Mouse (Mus musculus): ENCODE results near the gene Col19a1. TPM values are rescaled to one million over a fixed set of nuclear protein-coding genes. Genes with fewer than 3 reads are reported as not detected.

The Col19a1 gene
- total RNA-seq, 4 experiments from 2014 or later, result 0.87 to 1.8 (median 1.2) TPM

GRCm38 (mm10) chr1:24316490-24316889 lies 270.8 kb downstream of the Col19a1 start:
- DNase-seq (ENCODE audit: low spot score in 2 of 2), result no peak

DNA sequence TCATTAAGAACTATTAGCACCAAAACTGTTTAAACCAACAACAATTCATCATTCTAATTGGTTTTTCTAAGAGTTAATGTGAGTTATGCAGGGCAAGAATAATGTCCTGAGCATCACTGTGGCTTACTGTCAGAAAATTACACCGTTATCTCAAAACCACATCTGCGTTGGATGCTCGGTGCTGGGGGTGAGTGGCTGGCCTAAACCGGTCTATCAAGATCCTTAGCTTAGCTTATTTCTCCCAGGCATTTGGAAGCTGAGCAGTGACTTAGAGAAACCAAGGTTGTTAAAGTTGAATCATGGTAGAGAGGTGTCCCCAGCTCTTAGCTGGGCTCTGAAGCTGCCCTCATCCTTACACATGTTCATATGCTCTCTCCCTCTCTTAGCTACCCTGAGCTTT lies 276.4 kb downstream of the Col19a1 start:
- no peak for DNase-seq (ENCODE audit: low spot score in 2 of 2)

GRCm38 (mm10) chr1:24310193-24310592 lies 277.1 kb downstream of the Col19a1 start:
- DNase-seq (ENCODE audit: low spot score in 2 of 2), result no peak

GRCm38 (mm10) chr1:24303077-24303476 lies 284.2 kb downstream of the Col19a1 start:
- no peak for DNase-seq (ENCODE audit: low spot score in 2 of 2)

DNA sequence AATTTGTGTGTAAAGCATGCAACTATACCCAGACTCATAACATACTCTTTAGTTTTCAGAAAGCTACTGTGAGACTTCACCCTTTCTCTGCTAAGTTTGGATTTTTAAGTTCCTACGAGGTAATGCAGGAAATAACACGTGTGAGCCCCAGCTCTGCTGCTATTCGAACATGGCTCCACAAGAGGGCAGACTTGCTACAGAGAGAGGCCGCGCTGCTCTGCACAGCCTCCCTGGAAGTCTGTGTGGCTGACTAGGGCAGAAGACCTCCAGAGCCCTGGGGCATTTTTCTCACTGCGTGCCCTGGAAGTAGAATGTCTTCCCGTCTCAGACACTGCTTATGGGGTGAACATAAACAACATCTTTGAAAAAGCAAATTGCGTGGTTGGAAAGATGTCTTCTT lies 284.6 kb downstream of the Col19a1 start:
- DNase-seq (ENCODE audit: low spot score in 2 of 2), result no peak

DNA sequence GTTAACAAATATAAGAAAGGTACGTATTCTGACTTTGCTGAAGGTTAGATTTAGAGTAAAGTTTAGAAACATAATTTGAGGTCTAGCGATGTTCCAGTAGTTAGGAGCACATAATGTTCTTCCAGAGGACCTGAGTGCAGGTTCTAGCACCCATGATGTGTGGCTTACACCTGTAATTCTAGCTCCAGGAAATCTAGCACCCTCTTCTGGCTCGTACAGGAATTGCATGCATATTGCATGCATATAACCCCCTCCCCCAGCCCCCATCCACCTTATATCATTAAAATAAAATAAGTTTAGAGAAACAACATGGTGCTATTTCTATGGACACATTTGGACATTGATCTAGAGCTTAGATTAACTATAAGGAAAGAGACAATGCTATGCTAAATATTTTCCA lies 286.6 kb downstream of the Col19a1 start:
- DNase-seq (ENCODE audit: low spot score in 2 of 2), result no peak

DNA sequence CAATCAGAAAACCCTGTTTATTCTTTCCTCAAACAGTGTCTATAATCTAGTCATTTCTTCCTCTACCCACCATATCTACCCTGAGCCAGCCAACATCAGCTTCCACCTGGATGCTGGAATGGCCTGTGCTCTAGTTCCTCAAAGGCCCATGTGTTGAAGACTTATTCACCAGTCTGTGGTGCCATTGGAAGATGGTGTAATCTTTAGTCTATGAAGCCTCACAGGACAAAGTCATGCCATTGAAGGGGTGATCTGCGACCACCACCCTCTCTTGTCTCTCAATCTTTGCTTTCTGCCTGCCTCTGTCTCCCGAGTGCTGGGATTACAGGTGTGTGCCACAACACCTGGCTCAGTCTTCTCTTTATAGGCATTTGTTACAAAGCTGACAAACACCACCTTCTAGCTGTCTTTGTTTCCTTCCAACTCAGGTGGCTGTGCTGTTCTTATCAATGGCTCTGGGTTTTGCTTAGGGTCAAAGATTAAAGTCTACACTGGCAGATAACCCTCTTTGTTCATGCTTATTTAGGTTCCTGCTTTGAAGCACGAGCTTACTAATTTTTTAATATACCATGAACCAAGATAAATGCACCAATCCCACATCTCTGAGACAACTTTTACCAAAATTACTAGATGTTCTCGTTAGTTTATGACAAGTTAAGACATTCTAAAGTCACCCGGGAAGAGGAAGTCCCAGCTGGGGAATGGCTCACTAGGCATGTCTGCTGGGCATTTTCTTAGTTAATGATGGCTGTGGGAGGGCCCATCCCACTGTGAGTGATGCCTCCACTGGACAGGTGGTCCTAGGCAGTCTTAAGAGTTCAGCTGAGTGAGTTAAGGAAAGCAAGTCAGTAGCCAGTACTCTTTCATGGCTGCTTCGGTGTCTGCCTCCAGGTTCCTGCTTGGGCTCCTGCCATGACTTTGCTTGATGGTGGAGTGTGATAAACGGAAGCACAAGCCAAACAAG lies 292.0 kb downstream of the Col19a1 start:
- DNase-seq (ENCODE audit: low spot score in 2 of 2), result no peak

GRCm38 (mm10) chr1:24292515-24292914 lies 294.8 kb downstream of the Col19a1 start:
- no peak for DNase-seq (ENCODE audit: low spot score in 2 of 2)

GRCm38 (mm10) chr1:24286360-24286759 lies 300.9 kb downstream of the Col19a1 start:
- DNase-seq (ENCODE audit: low spot score in 2 of 2), result no peak

GRCm38 (mm10) chr1:24267022-24267421 lies 320.2 kb downstream of the Col19a1 start:
- no peak for DNase-seq (ENCODE audit: low spot score in 2 of 2)

GRCm38 (mm10) chr1:24261181-24261580 lies 326.1 kb downstream of the Col19a1 start:
- no peak for DNase-seq (ENCODE audit: low spot score in 2 of 2)

GRCm38 (mm10) chr1:24259419-24259818 lies 327.9 kb downstream of the Col19a1 start:
- no peak for DNase-seq (ENCODE audit: low spot score in 2 of 2)

DNA sequence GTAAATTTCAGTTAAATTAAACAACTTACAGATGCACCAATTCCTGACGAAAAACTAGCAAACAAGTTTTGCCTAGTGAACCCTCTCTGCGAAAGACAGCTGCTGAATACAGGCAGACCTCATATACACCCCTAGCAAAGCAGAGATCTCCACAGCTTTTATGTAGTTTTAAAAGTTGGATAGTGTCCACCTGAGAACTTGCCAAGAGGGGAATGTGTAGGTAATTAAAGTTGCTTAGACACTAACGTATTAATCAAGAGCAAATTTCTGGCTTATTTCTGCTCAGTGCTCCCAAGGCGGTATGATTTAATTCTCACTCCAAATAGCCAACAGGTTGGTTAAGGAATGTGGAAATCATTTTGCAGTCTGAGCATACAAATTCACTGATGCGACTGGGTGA lies 329.3 kb downstream of the Col19a1 start:
- no peak for DNase-seq (ENCODE audit: low spot score in 2 of 2)

- no peak for DNase-seq (ENCODE audit: low spot score in 2 of 2)
These were observed 338.1 kb downstream of the Col19a1 start for GRCm38 (mm10) chr1:24249105-24249664.

DNA sequence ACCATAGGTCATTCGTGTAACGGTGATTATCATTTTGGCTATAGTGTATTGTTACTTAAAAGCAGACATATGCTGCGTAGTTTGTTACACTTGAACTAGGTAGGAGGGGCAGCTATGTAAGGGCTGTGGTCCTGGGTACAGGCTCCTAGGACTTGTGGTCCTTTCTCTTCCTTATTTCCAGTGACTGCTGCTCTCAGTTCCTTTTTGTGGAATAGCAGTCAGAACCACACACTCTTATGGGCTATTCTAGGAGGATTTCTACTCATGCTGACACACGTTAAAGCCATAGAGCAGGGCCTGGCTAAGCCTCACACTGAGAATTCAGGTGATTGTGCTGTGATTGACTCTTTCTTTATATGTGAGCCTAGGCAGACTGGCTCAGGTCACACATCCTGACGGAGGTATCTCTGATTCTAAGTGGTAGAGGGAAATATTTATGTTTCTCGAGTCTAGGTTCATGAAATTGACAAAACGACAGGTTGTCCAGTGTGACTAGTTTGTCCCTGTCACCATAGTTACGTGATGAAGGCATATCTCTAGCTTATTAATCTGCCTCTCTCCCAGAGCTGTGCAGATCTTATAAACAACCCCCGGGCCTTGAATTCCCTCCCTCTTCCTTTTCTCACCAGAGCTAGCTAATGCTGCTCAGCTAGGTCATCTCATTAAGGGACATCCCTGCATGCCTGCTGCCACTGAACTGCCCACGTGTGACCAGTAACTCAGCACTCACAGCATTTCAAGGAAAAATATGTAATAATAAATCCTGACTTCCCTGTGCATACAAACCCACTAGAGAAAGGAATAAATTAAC lies 338.8 kb downstream of the Col19a1 start:
- DNase-seq (ENCODE audit: low spot score in 2 of 2), result no peak

- DNase-seq (ENCODE audit: low spot score in 2 of 2), result no peak
These were observed 341.4 kb downstream of the Col19a1 start for GRCm38 (mm10) chr1:24245700-24246375.

DNA sequence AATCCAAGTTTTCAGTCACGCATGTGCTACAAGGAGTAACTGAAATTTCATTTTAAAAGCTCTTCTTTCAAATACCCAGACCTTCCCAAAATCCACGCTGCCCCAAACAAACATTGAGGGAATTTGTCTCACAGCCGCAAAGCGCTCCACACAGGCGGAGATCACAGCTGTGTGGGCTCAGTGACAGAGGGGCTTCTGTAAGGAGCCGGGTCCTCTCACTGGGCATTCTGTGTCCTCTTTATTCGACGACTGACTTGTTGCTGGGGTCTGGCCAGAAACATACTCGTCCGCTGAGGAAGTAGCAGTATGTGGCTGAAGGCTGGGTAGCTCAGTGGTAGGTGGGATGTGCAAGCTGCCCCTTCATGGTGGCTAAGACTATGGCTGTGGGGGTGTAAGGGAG lies 342.3 kb downstream of the Col19a1 start:
- no peak for DNase-seq (ENCODE audit: low spot score in 2 of 2)

- DNase-seq (ENCODE audit: low spot score in 2 of 2), result no peak
These were observed 347.1 kb downstream of the Col19a1 start for GRCm38 (mm10) chr1:24240039-24240691.

- no peak for DNase-seq (ENCODE audit: low spot score in 2 of 2)
These were observed 350.9 kb downstream of the Col19a1 start for GRCm38 (mm10) chr1:24236330-24236729.

DNA sequence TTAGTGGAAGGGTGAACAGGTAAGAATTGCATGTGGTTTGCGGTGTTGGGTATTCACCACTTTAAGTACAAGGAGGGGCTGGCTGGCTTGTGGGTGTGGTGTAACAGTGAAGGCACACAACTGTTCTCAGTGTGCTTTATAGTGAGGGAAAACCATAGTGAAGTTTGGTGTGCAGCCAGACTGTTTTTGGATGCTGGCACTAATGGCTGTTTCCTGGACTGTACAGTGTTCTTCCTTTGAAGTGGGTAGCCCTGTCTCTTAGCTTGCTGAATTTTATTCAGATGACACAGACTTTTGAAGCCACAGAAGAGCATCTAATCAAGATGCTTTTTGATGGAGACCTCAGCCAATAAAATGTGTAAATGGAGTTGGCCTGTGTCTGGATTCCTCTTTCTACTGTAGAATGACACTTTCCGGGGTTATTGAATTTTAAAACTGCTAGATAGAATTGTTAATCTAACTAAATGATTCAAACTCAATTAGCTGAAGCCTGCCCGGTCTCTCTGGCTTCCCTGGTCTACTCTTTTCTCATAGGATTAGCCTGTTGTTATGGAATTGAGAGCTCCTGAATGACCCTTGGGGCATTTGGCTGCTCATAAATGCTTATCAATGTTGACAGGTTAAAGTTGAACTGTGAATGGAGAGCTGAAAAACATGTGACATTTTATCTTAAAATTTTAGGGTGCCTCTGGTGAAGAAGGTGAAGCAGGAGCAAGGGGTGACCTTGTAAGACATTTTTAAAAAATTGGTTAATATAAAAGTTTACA lies 355.6 kb downstream of the Col19a1 start:
- DNase-seq (ENCODE audit: low spot score in 2 of 2), result no peak

All from gastrocnemius, adult 8-10 months (tissue).